Mouse (Mus musculus) stomach, embryonic 15.5 days (tissue): ENCODE data around the gene Gpr132. TPM values are rescaled to one million over a fixed set of nuclear protein-coding genes. Genes with fewer than 3 reads are reported as not detected.

Experiments used
- ATAC-seq: fragments of 200-750 bp; cut with Nextera tagmentation; 2 replicates; pipeline ENCODE4 v1.8.0; 2017; ENCODE audit warnings: low read depth, moderate number of reproducible peaks, moderate TSS enrichment; ENCODE audit not compliant: insufficient read depth, low FRiP score
- H3K27ac ChIP-seq: fragments of 300-500 bp; sonication (generic); 2 replicates; pipeline ENCODE4 v1.5.1; 2015; ENCODE audit warnings: mild to moderate bottlenecking, inconsistent platforms
- H3K27me3 ChIP-seq: fragments of 300-500 bp; sonication (generic); replicated peaks from 2 replicates; pipeline ENCODE4 v1.6.1; 2015; ENCODE audit warnings: inconsistent platforms
- H3K36me3 ChIP-seq: fragments of 300-500 bp; sonication (generic); 2 replicates; pipeline ENCODE4 v1.6.1; 2015; ENCODE audit warnings: inconsistent platforms
- H3K4me1 ChIP-seq: fragments of 300-500 bp; sonication (generic); 2 replicates; pipeline ENCODE4 v1.6.1; 2015; ENCODE audit warnings: inconsistent platforms
- H3K4me2 ChIP-seq: fragments of 300-500 bp; sonication (generic); 2 replicates; pipeline ENCODE4 v1.6.1; 2015; ENCODE audit warnings: mild to moderate bottlenecking, inconsistent platforms
- H3K4me3 ChIP-seq: fragments of 300-500 bp; sonication (generic); replicated peaks from 2 replicates; pipeline ENCODE4 v1.5.1; 2015; ENCODE audit warnings: inconsistent platforms
- H3K9ac ChIP-seq: fragments of 300-500 bp; sonication (generic); 2 replicates; pipeline ENCODE4 v1.6.1; 2015; ENCODE audit warnings: inconsistent platforms
- H3K9me3 ChIP-seq: fragments of 300-500 bp; sonication (generic); 2 replicates; pipeline ENCODE4 v1.6.1; 2016; ENCODE audit warnings: inconsistent platforms
- WGBS: fragments of 180-500 bp; shearing (Covaris S2); methylation state at CpG from one replicate; pipeline ENCODE4 v1.1.7; 2015; 5-methylcytosine and 5-hydroxymethylcytosine counted together
- polyA plus RNA-seq: library from polyadenylated mRNA; unstranded; fragments of >200 nt; fragmentation: Nextera tagmentation; extraction: Ambion mirVana; gene quantifications from 2 replicates; pipeline ENCODE4 v1.2.1, GENCODE M21; 2015

Gene Gpr132
- 0.33 and 0.41 TPM in 2 replicates for polyA plus RNA-seq

- H3K27ac ChIP-seq, result no peak within 1 kb of the TSS
- no peaks in the 10 kb centered on the region for H3K9me3 ChIP-seq
- H3K4me2 ChIP-seq, result no peak within 1 kb of the TSS
- no peak within 1 kb of the TSS for H3K9ac ChIP-seq
- 63% methylated on average over 13 of the region's 13 CpGs for WGBS
- no peak within 1 kb of the TSS for H3K4me3 ChIP-seq
- peaks cover 19% of the 10 kb centered on the region for H3K4me1 ChIP-seq
- H3K27me3 ChIP-seq, result 0 out of 2 replicates have a peak, but pooled peaks cover 4% of the 10 kb centered on the region
- H3K36me3 ChIP-seq, result no peaks in the 10 kb centered on the region
- no peak for ATAC-seq
Observed at GRCm38 (mm10) chr12:112868178-112869087, at the start of gene Gpr132. Gene Gpr132, minus strand, starts transcription at chr12:112868228.

GRCm38 (mm10) chr12:112917486-112917885, 49.5 kb upstream of the Gpr132 start:
- no peak for ATAC-seq
- Histone ChIP-seq H3K4me3 (no peak overlapping the region), H3K27ac (no peak overlapping the region), H3K36me3 (no peaks in the 10 kb centered on the region), H3K4me2 (no peak overlapping the region), H3K9ac (no peak overlapping the region), H3K9me3 (no peaks in the 10 kb centered on the region), H3K27me3 (no peaks in the 10 kb centered on the region), H3K4me1 (no peaks in the 10 kb centered on the region)
- 61% methylated on average over 11 of the region's 11 CpGs for WGBS

- H3K36me3 ChIP-seq, result no peaks in the 10 kb centered on the region
- no peaks in the 10 kb centered on the region for H3K4me1 ChIP-seq
- no peak for ATAC-seq
- H3K4me2 ChIP-seq, result no peak overlapping the region
- no peak overlapping the region for H3K4me3 ChIP-seq
- WGBS, result 83% methylated on average over 16 of the region's 16 CpGs
- no peak overlapping the region for H3K27ac ChIP-seq
- H3K27me3 ChIP-seq, result no peaks in the 10 kb centered on the region
- no peak overlapping the region for H3K9ac ChIP-seq
- no peaks in the 10 kb centered on the region for H3K9me3 ChIP-seq
Observed at GRCm38 (mm10) chr12:112916698-112917400, 48.8 kb upstream of the Gpr132 start.

- Histone ChIP-seq H3K27me3 (no peaks in the 10 kb centered on the region), H3K27ac (no peak overlapping the region), H3K4me3 (no peak overlapping the region), H3K4me1 (no peaks in the 10 kb centered on the region), H3K9ac (no peak overlapping the region), H3K36me3 (no peaks in the 10 kb centered on the region), H3K4me2 (no peak overlapping the region), H3K9me3 (no peaks in the 10 kb centered on the region)
- no peak for ATAC-seq
- 73% methylated on average over 13 of the region's 13 CpGs for WGBS
Observed at GRCm38 (mm10) chr12:112915587-112915986, 47.6 kb upstream of the Gpr132 start.

GRCm38 (mm10) chr12:112914527-112914926, 46.5 kb upstream of the Gpr132 start:
- ATAC-seq, result no peak
- H3K4me1 ChIP-seq, result no peaks in the 10 kb centered on the region
- H3K36me3 ChIP-seq, result no peaks in the 10 kb centered on the region
- no peaks in the 10 kb centered on the region for H3K9me3 ChIP-seq
- no peak overlapping the region for H3K27ac ChIP-seq
- H3K4me3 ChIP-seq, result no peak overlapping the region
- no peak overlapping the region for H3K4me2 ChIP-seq
- no peaks in the 10 kb centered on the region for H3K27me3 ChIP-seq
- no peak overlapping the region for H3K9ac ChIP-seq
- WGBS, result 57% methylated on average over 11 of the region's 11 CpGs

GRCm38 (mm10) chr12:112912951-112913745, 45.1 kb upstream of the Gpr132 start:
- Histone ChIP-seq H3K9me3 (no peaks in the 10 kb centered on the region), H3K27ac (no peak overlapping the region), H3K27me3 (no peaks in the 10 kb centered on the region), H3K4me1 (no peaks in the 10 kb centered on the region), H3K36me3 (no peaks in the 10 kb centered on the region), H3K4me2 (no peak overlapping the region), H3K4me3 (no peak overlapping the region), H3K9ac (no peak overlapping the region)
- ATAC-seq, result no peak
- WGBS, result 86% methylated on average over 28 of the region's 28 CpGs

GRCm38 (mm10) chr12:112911701-112912100, 43.7 kb upstream of the Gpr132 start:
- Histone ChIP-seq H3K4me3 (no peak overlapping the region), H3K9me3 (no peaks in the 10 kb centered on the region), H3K4me2 (no peak overlapping the region), H3K27me3 (no peaks in the 10 kb centered on the region), H3K4me1 (no peaks in the 10 kb centered on the region), H3K9ac (no peak overlapping the region), H3K27ac (no peak overlapping the region), H3K36me3 (no peaks in the 10 kb centered on the region)
- ATAC-seq, result no peak
- WGBS, result 86% methylated on average over 17 of the region's 17 CpGs

GRCm38 (mm10) chr12:112908991-112909390, 41.0 kb upstream of the Gpr132 start:
- H3K4me1 ChIP-seq, result no peaks in the 10 kb centered on the region
- no peaks in the 10 kb centered on the region for H3K27me3 ChIP-seq
- H3K27ac ChIP-seq, result no peak overlapping the region
- H3K4me3 ChIP-seq, result no peak overlapping the region
- H3K4me2 ChIP-seq, result no peak overlapping the region
- WGBS, result 93% methylated on average over 22 of the region's 22 CpGs
- H3K36me3 ChIP-seq, result no peaks in the 10 kb centered on the region
- no peak overlapping the region for H3K9ac ChIP-seq
- ATAC-seq, result no peak
- no peaks in the 10 kb centered on the region for H3K9me3 ChIP-seq

- H3K9ac ChIP-seq, result no peak overlapping the region
- H3K4me1 ChIP-seq, result no peaks in the 10 kb centered on the region
- no peak overlapping the region for H3K27ac ChIP-seq
- no peaks in the 10 kb centered on the region for H3K9me3 ChIP-seq
- no peaks in the 10 kb centered on the region for H3K27me3 ChIP-seq
- no peak overlapping the region for H3K4me2 ChIP-seq
- no peaks in the 10 kb centered on the region for H3K36me3 ChIP-seq
- 84% methylated on average over 5 of the region's 5 CpGs for WGBS
- H3K4me3 ChIP-seq, result no peak overlapping the region
- ATAC-seq, result no peak
Observed at GRCm38 (mm10) chr12:112905001-112905400, 37.0 kb upstream of the Gpr132 start.

GRCm38 (mm10) chr12:112903941-112904340, 35.9 kb upstream of the Gpr132 start:
- no peak overlapping the region for H3K9ac ChIP-seq
- 65% methylated on average over 8 of the region's 8 CpGs for WGBS
- no peak overlapping the region for H3K27ac ChIP-seq
- H3K4me2 ChIP-seq, result no peak overlapping the region
- no peak for ATAC-seq
- H3K9me3 ChIP-seq, result no peaks in the 10 kb centered on the region
- H3K36me3 ChIP-seq, result no peaks in the 10 kb centered on the region
- no peak overlapping the region for H3K4me3 ChIP-seq
- no peaks in the 10 kb centered on the region for H3K27me3 ChIP-seq
- no peaks in the 10 kb centered on the region for H3K4me1 ChIP-seq

GRCm38 (mm10) chr12:112900641-112901040, 32.6 kb upstream of the Gpr132 start:
- ATAC-seq, result no peak
- H3K9ac ChIP-seq, result no peak overlapping the region
- no peak overlapping the region for H3K4me3 ChIP-seq
- 80% methylated on average over 9 of the region's 9 CpGs for WGBS
- 0 out of 2 replicates have a peak, but pooled peaks cover 6% of the 10 kb centered on the region for H3K4me1 ChIP-seq
- no peak overlapping the region for H3K4me2 ChIP-seq
- no peaks in the 10 kb centered on the region for H3K27me3 ChIP-seq
- H3K9me3 ChIP-seq, result no peaks in the 10 kb centered on the region
- no peaks in the 10 kb centered on the region for H3K36me3 ChIP-seq
- H3K27ac ChIP-seq, result no peak overlapping the region
